Mouse (Mus musculus): ENCODE measurements at regions not wholly inside any gene's neighbourhood (a gene's known extent, or its start where the extent isn't known, plus 50 kb on each side); places are given as distances from the start of the nearest gene placed in this dataset.

- no peak for DNase-seq
Measured at GRCm38 (mm10) chr14:62003013-62003781, 289.2 kb upstream of the Rnaseh2b start.

- DNase-seq, result no peak
Measured at GRCm38 (mm10) chr14:62003797-62004196, 288.6 kb upstream of the Rnaseh2b start.

DNA sequence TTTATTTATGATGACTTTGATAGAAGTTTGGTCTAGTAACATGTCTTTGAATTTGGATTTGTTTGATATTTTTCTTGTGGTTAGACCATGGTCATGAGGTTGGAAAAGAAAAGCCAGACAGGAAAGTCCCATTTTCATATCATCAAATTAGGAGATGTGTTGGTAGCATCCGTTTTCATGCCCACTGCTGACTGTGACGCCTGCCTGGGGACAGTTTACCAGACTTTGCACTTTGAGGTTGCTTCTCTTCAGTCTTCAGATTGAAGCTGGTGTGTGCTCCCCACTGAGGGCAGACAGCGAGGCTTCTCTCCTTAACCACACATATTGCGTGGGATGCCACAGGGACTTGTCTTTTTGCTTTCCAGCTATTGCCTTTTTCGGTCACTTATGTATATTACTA lies 283.7 kb upstream of the Rnaseh2b start:
- no peak for DNase-seq

DNA sequence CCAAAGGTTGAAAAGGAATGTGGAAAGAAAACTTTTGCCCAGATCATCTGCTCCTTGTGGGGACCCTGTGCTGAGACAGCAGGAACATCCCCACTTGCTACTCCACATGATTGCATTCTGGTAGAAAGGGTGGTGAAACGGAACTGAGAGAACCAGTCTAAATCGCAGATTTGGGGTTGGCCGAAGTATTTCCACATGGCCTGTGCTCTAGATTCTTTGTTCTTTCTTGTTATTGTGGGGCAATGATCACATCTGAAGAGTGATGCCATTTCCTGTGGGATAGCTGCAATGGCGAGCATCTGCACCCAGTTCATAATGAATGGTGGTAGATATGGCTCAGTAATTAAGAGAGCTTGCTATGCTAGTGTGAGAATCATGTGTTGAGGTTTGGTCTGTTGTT lies 273.6 kb upstream of the Rnaseh2b start:
- DNase-seq, result no peak

DNA sequence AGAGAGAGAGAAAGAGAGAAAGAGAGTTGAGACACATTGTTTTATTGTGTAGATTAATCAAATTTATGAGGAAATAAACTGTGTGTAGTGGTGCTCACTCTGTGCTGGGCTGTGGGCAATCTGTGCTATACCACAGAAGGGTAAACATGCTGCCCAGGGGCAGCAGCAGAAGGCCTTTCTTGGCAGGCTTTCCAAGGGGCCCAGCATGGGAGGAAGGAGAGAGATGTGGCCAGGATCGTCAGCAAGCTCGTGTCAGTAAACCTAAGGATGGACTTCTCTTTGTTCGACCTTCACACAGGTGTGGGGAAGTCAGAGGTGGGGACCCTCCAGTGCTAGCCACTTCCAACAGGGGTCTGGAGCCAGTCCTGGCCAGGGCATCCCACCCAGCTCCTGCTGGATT lies 271.4 kb upstream of the Rnaseh2b start:
- DNase-seq, result no peak

DNA sequence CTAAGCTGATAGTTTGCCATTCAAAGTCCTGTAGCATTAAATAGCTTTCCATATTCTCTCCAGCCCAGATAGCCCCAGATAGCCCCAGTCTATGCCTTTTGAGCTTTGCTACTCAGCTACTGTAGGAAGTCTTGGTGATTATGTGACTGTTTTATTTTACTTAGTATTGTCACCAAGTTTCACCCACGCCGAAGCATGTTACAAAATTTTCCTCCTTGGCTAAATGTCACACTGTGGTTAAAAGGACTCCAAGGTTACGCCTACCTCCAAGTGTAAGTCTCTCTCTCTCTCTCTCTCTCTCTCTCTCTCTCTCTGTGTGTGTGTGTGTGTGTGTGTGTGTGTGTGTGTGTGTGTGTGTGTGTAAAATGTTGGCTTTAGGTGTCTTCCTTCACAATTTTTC lies 270.2 kb upstream of the Rnaseh2b start:
- no peak for DNase-seq

DNA sequence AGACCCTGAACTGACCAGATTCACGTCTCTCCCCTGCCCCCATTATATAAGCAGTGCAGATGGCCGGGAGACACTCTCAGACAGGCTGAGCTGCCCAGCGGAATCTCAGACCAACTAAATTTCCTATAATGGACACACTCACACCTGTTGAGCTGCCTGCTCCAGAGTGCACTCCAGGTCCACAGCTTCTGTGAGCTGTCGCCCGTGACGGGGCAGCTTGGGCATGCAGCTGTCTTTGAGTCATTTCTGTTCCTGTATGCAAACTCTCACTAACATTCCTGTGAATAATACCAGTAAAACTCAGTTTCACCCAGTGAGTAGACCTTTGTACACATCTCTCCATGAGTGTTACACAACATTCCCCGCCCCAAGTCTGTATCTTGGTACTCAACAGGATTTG lies 269.4 kb upstream of the Rnaseh2b start:
- no peak for DNase-seq

DNA sequence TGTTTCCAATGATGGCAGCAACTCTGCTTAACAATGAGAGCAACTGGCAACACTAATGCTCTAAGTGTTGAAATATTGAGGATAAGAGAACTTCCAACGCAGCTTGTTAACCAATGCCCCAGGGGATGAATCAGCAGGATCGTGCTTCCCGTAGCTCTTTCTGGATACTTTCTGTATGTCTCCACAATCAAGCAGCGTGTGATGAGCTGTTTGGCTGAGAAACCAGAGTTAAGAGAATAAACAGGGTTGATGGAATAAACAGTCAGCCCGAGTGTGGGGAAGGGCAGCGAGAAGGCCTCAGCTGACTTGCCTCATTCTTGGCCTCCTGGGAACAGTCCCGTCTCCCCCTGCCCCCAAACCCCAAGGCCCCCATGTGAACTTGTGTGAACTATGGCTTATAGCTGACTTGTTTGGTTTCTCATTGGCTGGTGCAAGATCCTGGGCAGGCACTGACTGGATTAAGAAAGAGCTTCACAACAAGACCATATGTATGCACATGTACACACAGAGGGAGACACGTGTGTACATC lies 264.6 kb upstream of the Rnaseh2b start:
- DNase-seq, result no peak

- DNase-seq, result no peak
Measured at GRCm38 (mm10) chr14:62030059-62030458, 262.3 kb upstream of the Rnaseh2b start.

- DNase-seq, result no peak
Measured at GRCm38 (mm10) chr14:62033661-62034060, 258.7 kb upstream of the Rnaseh2b start.

GRCm38 (mm10) chr14:62034664-62035063 lies 257.7 kb upstream of the Rnaseh2b start:
- no peak for DNase-seq

- DNase-seq, result no peak
Measured at GRCm38 (mm10) chr14:62035416-62035815, 257.0 kb upstream of the Rnaseh2b start.

- no peak for DNase-seq
Measured at GRCm38 (mm10) chr14:62037514-62037913, 254.9 kb upstream of the Rnaseh2b start.

GRCm38 (mm10) chr14:62037917-62038316 lies 254.5 kb upstream of the Rnaseh2b start:
- no peak for DNase-seq

- peak; percentile 43 for DNase-seq
Measured at GRCm38 (mm10) chr14:62042305-62043116, 249.9 kb upstream of the Rnaseh2b start.

DNA sequence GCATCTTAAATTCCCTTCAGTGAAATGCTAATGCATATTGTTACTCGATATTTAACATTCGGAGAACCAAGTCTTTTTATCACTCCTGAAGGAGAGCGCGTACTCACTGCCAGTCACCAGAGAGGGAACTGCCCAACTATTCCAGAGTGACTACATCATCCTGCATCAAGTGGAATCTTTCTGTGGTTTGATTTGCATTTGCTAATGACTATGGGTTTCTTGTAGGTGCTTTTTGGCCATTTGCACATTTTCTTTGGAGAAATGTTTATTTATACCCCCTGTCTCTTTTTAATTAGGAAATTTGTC lies 249.3 kb upstream of the Rnaseh2b start:
- DNase-seq, result no peak

- no peak for DNase-seq
Measured at GRCm38 (mm10) chr14:62050941-62051340, 241.4 kb upstream of the Rnaseh2b start.

DNA sequence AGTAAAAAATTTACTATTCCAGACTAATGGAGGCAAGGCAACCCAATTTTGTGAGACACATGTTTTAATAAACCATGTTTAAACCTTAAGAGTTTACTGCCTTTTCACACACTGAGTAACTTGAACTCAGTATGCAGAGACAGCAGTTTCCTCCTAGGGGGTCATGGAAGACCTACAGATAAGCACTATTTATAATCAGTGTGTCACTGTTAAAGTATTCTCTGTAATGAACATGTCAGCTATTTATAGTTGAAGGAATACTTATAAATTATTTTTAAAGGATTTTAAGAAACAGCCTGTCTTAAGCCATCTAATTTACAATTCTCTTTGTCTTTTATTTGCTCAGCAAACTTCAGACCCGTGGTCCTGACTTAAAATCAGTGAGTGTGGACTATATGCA lies 240.5 kb upstream of the Rnaseh2b start:
- DNase-seq, result no peak

- DNase-seq, result no peak
Measured at GRCm38 (mm10) chr14:62053004-62053403, 239.4 kb upstream of the Rnaseh2b start.

- DNase-seq, result no peak
Measured at GRCm38 (mm10) chr14:62057096-62057495, 235.3 kb upstream of the Rnaseh2b start.

GRCm38 (mm10) chr14:62058100-62058499 lies 234.3 kb upstream of the Rnaseh2b start:
- DNase-seq, result no peak

GRCm38 (mm10) chr14:62071140-62071539 lies 221.2 kb upstream of the Rnaseh2b start:
- DNase-seq, result no peak

- DNase-seq, result no peak
Measured at GRCm38 (mm10) chr14:62084047-62084446, 208.3 kb upstream of the Rnaseh2b start.

- no peak for DNase-seq
Measured at GRCm38 (mm10) chr14:62088174-62088573, 204.2 kb upstream of the Rnaseh2b start.

All from liver (tissue).